Mouse (Mus musculus): ENCODE results near the gene Gm5105.

The Gm5105 gene

GRCm38 (mm10) chr3:138026286-138026685 lies 40.9 kb downstream of the Gm5105 start:
- DNase-seq (ENCODE audit: low read depth) = no peak

GRCm38 (mm10) chr3:138022651-138023050 lies 44.5 kb downstream of the Gm5105 start:
- DNase-seq (ENCODE audit: low read depth) = no peak

GRCm38 (mm10) chr3:138022003-138022402 lies 45.2 kb downstream of the Gm5105 start:
- DNase-seq (ENCODE audit: low read depth) = no peak

- DNase-seq (ENCODE audit: low read depth) = no peak
These were observed 50.4 kb downstream of the Gm5105 start for GRCm38 (mm10) chr3:138016810-138017209.

GRCm38 (mm10) chr3:138014725-138015124 lies 52.5 kb downstream of the Gm5105 start:
- DNase-seq (ENCODE audit: low read depth) = no peak

GRCm38 (mm10) chr3:138012351-138012750 lies 54.8 kb downstream of the Gm5105 start:
- no peak for DNase-seq (ENCODE audit: low read depth)

- no peak for DNase-seq (ENCODE audit: low read depth)
These were observed 59.0 kb downstream of the Gm5105 start for GRCm38 (mm10) chr3:138008152-138008551.

GRCm38 (mm10) chr3:138006896-138007295 lies 60.3 kb downstream of the Gm5105 start:
- no peak for DNase-seq (ENCODE audit: low read depth)

- no peak for DNase-seq (ENCODE audit: low read depth)
These were observed 63.9 kb downstream of the Gm5105 start for GRCm38 (mm10) chr3:138003264-138003663.

GRCm38 (mm10) chr3:138002545-138002944 lies 64.6 kb downstream of the Gm5105 start:
- no peak for DNase-seq (ENCODE audit: low read depth)

- no peak for DNase-seq (ENCODE audit: low read depth)
These were observed 65.3 kb downstream of the Gm5105 start for GRCm38 (mm10) chr3:138001865-138002264.

GRCm38 (mm10) chr3:138000724-138001069 lies 66.5 kb downstream of the Gm5105 start:
- peak; percentile 60 for DNase-seq (ENCODE audit: low read depth)

- no peak for DNase-seq (ENCODE audit: low read depth)
These were observed 67.0 kb downstream of the Gm5105 start for GRCm38 (mm10) chr3:138000062-138000723.

- peak; percentile 27 for DNase-seq (ENCODE audit: low read depth)
These were observed 67.9 kb downstream of the Gm5105 start for GRCm38 (mm10) chr3:137999224-137999790.

Data from NIH3T3 (cell line).